Mouse (Mus musculus) frontal cortex, postnatal 14 days (tissue): ENCODE results near the gene Fcmr.

Experiments used
- DNase-seq, 2 experiments: peaks; one replicate each; pipeline ENCODE4 v3.0.0; 2022; ENCODE audit warnings: low spot score in 2 of 2

Fcmr gene

GRCm38 (mm10) chr1:130857456-130857855, 8.0 kb upstream of the Fcmr start:
- DNase-seq: no peak

DNA sequence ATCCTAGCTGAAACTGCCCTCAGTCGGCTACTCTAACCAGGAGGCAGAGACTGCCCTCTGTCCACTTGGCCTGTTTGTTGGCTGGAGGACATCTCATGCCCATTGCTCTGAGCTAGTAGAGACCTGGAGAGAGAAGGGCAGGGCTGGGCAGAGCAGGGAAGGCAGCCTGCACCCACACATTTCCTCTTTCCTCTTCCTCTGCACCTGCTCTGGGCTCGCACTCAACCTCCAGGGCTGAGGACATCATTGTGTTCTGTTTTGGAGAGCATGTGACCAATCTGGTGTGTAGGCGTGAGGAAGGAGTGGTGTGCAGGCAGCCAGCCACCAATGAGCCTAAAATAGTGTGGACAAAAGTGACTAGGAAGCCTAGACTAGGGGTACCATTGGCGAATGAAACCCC, 1.2 kb upstream of the Fcmr start:
- DNase-seq: no peak

- DNase-seq: no peak
Measured at GRCm38 (mm10) chr1:130864741-130865140, 728 bp upstream of the Fcmr start.

GRCm38 (mm10) chr1:130872912-130873311, 7.4 kb downstream of the Fcmr start:
- no peak for DNase-seq

DNA sequence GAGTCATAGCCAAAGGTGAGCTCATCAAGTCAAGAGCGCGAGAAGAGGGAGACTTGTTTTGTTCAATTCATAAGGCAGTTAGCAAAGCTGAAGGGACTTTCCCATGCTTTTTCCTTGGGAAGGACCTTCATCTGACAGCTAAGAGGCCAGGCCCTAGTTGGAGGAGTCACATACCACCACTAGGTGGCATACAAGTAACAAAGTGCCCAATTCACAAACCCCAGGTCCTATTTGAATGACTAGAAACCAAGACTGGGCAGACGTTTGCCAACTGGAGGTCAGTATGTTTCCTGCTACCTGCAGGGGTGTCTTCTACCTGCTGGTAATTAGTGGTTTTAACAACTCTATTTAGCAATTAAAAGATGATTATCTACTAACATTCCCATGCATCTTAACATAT, 9.7 kb downstream of the Fcmr start:
- peak in 1 of 2 experiments; percentile 40 for DNase-seq

- no peak for DNase-seq
Measured at GRCm38 (mm10) chr1:130875910-130876309, 10.4 kb downstream of the Fcmr start.

DNA sequence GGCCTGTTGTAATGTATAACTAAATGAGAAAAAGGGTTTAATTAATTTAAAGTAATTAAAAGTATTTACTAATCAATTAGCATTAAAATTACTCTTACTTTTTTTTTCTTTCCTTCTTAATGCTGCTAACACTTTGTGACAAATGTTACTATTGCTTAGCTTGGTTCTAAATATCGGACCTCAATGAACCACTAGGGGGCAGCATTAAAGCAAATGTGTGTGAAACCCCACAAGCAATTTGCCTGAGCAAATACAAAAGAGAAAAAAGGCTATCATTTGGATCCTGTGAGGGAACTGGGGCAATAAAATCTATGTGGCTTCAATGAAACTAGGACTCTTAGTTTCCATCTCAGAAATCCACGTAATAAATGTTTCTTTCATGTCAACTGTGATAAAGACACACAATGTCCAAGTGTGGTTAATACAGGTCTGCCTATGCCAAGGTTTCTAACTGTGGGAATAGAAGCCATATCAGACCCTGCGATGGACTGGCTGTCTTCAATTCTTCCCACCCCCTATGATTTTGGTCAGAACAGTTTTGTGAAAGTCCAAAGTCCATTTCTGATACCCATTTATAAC, 11.6 kb downstream of the Fcmr start:
- DNase-seq: peak in 1 of 2 experiments; percentile 30

- DNase-seq: peak in 1 of 2 experiments; percentile 16
Measured at GRCm38 (mm10) chr1:130877889-130878614, 12.6 kb downstream of the Fcmr start.

DNA sequence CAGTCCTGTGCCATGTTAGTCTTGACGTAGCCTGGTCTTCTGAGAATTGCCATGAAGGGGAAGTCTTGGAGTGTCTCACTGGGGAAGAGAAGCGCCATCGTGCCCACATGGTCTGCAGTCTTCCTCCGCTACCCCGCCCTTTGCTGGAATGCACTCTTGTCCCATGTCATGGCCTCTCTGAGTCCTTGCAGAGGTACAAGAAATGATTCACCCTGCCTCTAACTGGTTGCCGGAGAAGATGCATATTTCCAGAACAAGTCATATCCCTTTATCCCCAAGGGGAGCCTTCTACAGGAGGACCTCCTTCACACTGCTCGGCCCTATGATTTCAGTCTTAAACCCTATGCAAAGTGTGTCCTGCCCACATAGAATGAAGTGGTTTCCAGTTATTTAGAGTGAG, 14.5 kb downstream of the Fcmr start:
- DNase-seq: no peak

GRCm38 (mm10) chr1:130883146-130883545, 17.7 kb downstream of the Fcmr start:
- no peak for DNase-seq

DNA sequence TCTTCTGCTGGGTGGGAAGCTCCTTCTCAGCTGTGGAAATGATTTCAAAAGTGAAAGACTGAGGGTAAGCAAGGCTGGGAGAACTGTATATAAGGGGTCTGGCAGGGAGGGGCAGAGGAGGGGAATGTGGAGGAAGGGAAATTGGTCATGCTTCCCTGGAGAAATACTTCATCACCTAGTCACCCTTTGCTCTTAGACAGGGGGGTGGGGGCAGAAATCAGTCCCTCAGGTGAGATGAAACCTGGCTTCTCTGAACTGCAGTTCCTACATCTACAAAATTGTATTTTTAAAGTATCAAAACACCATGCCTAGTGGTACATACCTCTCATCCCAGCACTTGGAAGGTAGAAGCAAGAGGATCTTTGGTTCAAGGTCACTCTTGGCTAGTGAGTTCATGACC, 21.9 kb downstream of the Fcmr start, which contains the start of gene Il24:
Gene Il24 (minus strand): TSS at position 101 of the 400 bp plus-strand sequence.
- DNase-seq: no peak

GRCm38 (mm10) chr1:130892446-130892845, 27.0 kb downstream of the Fcmr start:
- no peak for DNase-seq

DNA sequence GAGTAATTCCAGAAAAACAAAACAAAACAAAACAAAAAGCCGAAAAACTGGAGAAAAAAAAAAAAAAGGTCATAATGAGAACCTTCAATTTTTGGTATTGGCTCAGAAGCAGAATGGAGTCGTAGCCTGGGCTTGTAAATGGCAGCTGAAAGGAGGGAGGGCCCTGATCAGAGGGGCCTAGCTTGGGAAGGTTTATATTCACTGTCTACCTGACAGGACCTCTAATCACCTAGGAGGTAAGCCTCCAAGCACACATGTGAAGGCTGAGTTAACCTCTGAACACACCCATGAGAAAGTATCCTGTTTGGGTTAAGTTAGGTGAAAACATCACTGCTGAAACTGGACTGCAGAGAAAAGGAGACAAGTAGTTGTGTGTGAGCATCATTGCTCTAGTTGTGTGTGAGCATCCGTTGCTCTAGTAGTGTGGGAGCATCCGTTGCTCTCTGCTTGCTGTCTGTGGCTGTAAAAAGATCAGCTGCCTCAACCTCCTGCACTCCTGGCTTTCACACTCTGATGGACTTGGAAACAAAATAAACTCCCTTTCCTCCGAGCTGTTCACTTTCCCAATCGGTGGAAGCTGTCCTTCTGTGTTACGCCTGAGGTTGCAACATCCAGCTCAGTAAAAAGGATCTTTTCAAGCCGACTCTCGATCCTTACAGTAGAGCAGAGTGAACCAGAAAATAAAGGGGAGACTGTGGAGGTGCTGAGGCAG, 28.0 kb downstream of the Fcmr start:
- no peak for DNase-seq

GRCm38 (mm10) chr1:130894468-130894867, 29.0 kb downstream of the Fcmr start:
- DNase-seq: no peak

GRCm38 (mm10) chr1:130902505-130902904, 37.0 kb downstream of the Fcmr start:
- DNase-seq: no peak

DNA sequence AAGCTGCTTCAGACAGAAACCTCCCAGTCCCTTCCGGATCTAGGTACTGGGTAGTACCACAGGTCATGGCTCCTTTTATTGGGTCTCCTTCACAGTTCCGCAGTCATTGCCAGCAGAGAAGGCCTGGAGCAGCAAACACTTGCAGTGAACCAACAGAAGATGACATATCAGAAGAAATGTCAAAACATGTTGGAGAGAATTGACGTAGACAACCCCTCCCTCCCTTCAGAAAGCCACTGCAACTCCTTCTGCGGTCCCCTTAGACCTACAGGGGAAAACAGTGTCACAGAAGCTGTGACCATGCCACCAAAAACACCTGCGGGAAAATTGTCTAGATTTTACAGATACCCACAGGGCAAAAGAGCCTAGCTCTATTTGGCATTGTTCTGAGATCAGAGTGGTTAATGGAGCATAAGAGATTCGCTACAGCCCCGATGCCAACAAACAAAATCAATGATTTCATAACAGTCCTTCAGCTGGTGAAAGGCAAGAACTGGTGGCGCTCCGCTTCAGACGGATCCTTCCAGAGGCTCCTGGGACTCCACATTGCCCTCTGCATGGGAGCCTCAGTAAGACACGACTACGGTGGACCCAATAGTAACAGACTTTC, 46.0 kb downstream of the Fcmr start, which contains the start of gene Il20:
Gene Il20 (minus strand): TSS at position 51 of the 610 bp plus-strand sequence.
- no peak for DNase-seq

DNA sequence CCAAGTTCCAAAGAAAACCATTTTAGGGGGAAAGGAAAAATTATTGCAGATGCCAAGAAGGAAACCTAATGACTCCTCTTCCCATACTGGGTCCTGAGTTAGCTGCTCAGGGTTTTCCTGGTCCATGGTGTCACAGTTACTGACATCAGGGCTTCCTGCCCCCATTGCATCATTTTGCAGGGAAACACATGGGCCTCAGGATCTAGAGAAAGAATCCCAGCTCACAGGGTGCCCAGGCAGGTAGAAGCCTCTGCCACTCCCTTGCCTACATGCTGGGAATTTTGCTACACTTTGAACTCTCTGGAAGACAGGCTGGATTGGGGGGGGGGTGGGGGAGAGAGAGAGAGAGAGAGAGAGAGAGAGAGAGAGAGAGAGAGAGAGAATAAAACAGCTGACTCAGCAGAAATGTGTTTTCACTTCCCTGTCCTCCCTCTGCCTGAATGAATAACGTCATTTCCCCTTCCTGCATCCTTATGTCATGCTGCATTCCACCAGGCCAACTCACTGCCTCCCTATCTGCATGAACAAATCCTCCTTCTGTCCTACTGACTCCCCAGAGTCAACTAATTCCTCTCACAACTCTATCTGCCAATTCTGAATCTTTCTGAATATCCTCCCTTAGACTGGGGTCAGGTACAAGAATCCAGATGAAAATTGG, 53.0 kb downstream of the Fcmr start:
- no peak for DNase-seq

DNA sequence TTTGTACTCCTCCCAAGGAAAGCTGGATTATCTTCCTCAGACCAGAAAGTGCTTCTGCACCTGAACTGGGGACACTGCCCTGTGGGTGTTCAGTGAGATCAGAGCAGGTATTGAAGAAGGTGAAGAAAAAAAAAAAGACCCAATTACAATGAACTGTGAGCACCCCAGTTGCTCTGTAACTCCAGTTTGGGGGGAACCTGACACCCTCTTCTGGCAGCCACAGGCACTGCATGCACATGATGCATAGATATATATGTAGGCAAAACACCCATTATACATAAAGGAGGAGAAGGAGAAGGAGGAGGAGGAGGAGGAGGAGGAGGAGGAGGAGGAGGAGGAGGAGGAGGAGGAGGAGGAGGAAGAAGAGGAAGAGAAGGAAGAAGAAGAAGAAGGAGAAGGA, 61.0 kb downstream of the Fcmr start:
- no peak for DNase-seq
